Mouse (Mus musculus) spleen, embryonic (tissue): ENCODE data around the gene Tmem127.
"Not testable (repeated sequence)": the region's sequence is repeated elsewhere in the genome, so short reads cannot be mapped to it uniquely, and the experiment has no call there.

Source experiments
- CTCF ChIA-PET: fragments of 350-600 bp; sonication (Branson Sonifier 250); formaldehyde crosslinking; loops from one replicate; lab custom pipeline; 2022; lab: Charles Lee

The Tmem127 gene

DNA sequence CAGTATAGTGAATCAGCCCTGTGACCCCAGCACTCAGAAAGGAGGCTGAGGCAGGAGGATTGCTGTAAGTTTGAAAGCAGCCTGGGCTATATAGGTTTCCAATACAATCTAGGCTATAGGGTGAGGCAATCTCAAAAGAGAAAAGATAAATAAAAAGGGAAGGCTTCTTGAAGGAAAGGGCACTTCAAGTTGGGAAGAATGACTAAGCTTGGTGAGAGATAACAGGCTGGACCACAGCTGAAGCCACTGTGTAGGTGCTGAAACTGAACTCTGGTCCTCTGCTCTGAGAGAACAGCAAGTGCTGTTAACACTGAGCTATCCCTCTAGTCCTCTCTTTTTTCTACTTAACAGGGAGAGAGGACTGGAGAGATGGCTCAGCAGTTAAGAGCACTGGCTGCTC lies 14.8 kb downstream of the Tmem127 start:
- CTCF ChIA-PET, result interaction anchor here (0.6 kb wide), 1 partner anchor 78 kb away, joined by 7 read pairs; no protein-coding TSS in a partner anchor

DNA sequence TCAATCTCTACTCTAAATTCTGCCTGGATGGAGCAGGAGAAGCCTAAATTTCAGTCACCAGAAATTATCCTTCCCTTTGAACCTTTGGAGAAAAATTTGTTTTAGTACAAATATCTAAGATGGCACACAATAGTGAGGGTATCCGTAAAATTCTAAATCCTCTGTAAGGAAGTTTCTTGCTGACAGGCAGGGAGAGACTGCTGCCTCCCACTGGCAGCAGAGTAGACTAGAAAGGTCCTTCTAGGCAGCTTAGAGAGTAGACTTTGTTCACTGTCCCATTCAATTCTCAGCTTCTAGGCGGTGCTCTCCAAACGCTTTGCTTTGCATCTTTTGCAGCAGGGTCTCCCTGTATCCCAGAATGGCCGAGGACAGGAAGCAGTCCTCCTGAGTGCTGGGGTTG lies 20.1 kb downstream of the Tmem127 start:
- CTCF ChIA-PET, result no interaction called here

DNA sequence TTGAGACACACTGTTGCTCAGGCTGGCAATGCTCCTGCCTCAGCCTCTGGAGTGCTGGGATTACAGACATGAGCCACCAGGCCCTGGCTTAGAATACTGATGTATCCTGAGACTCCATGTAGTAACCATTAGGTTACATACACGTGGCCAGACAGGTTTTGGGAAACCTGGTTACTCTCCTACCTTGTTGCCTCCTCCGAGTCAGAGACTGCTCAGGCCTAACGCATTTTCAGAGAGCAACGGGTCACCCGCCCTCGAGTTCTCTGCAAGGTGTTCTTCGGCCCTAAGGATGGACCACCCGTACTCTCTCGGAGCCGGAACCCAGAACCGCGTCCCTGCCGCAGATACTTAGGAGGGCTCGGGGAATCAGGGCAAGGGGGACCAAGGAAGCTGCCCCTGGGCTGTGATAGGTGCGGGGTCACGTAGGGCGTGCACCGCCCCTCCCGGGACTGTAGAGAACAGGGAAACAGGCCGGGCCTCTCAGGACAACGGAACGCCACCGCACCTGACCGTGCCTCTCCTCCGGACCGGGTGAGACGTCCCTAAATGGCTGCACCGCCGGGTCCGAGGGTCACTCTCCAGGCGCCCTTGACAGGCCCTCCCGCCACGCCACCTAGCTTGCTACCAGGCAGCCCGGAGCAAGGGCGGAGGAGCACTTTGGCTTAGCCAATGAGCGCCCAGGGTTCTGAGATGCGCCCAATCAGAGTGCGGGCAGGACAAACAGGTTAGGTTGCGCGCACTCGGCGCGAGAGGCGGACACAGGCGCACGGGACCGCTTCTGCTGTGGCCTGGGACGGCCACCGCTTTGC lies 22.0 kb downstream of the Tmem127 start, which contains the start of gene Stard7:
Gene Stard7 (plus strand): TSS at position 728 of the 809 bp plus-strand sequence.
- CTCF ChIA-PET, result interaction anchor here (0.9 kb wide), 1 partner anchor 38 kb away, joined by 4 read pairs; no protein-coding TSS in a partner anchor

DNA sequence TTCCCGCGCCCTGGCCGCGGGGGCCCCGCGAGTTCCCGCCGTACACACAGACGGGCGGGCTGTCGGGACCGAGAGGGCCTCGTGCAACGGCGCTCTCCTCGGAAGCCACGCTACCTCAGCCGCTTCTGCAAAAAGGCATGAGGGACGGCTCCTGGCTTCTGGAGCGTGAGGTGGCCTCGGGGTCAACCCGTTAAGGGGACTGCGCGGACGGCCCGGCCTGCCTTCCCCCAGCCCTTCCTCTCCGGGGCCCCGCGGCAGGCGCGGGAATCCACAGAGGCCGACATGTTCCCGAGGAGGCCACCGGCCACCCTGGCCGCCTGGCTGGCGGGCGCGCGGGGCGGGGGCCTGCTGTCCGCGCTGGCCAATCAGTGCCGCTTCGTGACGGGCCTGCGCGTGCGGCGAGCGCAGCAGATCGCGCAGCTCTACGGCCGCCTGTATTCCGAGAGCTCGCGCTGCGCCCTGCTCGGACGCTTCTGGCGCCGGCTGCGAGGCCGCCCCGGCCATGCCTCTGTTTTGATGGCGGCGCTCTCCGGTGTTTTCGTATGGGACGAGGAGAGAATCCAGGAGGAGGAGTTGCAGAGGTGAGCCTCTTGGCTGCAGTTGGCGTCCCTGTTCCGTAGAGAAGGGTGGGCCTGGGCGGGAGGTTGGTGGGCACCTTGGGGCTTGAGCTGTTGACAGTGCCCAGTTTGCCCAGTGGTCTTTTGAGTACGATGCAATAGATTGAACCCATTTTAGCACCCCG lies 22.8 kb downstream of the Tmem127 start:
- CTCF ChIA-PET, result interaction anchor here (0.5 kb wide), 1 partner anchor 24 kb away, joined by 3 read pairs; no protein-coding TSS in a partner anchor

DNA sequence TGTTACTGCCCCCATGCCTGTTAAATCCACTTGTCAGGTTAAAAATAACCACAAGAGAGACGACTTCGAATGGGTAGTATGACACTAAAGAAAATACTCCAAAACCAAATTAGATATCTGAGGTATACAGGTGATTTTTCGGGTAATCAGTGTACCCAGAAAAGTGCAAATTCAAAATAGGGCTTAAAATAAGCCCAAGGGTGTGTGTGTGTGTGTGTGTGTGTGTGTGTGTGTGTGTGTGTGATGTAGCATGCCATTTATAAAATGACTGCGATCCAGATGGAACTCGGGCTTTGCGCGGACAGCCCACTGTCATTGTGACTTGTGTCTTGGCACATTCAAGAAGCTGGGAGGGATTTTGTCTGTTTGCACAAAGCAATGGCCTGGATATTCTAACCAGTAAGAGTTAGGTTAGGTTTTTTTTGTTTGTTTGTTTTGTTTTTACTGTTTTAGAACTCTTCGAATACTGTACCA lies 23.4 kb downstream of the Tmem127 start:
- CTCF ChIA-PET, result interaction anchor here (0.5 kb wide), 1 partner anchor 24 kb away, joined by 3 read pairs; no protein-coding TSS in a partner anchor

DNA sequence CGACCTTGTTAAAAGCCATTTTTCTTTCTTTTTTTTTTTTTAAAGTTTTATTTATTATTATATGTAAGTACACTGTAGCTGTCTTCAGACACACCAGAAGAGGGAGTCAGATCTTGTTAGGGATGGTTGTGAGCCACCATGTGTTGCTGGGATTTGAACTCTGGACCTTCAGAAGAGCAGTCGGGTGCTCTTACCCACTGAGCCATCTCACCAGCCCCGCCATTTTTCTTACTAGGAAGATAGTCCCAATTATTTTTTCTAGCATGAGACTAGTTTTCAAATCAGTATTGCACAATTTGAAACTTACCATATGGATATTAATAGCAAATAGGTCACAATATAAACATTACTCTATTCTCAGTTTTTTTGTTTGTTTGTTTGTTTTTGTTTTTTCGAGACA lies 24.3 kb downstream of the Tmem127 start:
- CTCF ChIA-PET, result not testable (repeated sequence)

DNA sequence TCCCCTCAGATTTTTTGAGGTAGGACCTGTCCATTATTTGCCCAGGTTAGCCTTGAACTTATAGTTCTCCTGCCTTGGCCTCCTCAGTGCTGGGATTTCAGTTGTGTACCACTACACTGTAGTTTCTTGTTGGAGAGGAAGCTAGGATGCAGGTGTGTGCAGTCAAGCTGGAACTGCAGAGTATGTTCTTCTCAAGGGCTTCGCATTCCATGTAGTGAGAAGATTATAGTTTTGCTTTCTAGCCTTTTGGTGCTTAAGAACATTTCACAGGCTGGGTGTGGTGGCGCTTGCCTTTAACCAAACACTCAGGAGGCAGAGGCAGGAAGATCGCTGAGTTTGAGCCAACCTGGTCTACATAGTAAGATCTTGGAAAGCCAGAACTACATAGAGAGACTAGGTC lies 25.1 kb downstream of the Tmem127 start:
- CTCF ChIA-PET, result no interaction called here

DNA sequence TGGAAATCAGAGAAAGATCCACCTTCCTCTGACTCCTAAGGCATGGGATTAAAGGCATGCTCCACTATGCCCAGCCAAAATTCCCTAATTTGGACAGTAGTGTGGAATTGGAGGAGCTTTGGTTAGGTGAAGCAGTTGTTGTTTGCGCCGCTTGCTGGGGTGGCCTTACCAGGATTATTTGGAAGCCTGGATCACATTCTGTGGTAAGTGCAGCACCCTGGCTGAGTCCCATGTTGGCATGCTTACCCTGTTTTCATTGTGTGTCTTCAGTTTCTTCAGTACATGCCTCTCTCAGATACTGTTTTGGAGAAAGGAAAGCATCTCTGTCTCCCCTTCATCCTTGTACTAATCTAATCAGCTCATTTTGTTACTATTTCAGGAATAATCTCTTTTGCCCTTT lies 26.9 kb downstream of the Tmem127 start:
- CTCF ChIA-PET, result no interaction called here

DNA sequence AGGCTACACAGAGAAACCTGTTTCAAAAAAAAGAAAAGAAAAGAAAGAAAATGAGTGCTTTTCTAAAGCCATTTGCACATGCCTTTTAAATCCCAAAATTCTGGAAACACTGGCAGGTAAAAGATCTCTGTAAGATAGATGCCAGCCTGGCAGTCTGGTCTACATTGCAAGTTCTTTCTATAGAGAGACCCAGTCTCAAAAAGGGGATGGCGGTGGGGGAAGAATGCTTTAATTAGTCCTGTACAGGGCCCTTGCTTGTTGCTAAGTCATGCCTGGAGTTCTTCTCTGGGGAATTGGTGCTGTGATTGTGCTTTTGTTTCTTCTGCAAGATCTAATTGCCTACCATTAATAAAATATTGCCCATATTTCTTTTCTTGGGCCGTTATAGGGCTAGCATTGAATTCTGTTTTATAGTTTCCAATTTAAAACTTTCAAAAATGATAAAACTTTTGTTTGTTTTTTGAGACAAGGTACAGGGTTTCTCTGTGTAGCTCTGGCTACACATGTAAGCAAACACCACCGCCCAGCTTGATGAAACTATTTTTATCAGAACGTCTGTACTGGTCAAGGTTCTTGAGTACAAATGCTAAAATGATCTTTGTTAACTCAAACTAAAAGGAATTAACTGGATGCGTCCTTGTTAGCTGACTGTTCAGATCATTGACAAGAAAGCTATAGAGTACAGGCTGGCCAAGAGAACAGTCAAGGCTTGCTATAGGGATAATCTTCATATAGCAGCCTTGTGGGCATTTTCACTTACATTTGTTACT lies 28.0 kb downstream of the Tmem127 start:
- CTCF ChIA-PET, result interaction anchor here (0.6 kb wide), 1 partner anchor 1022 kb away, joined by 5 read pairs; no protein-coding TSS in a partner anchor

DNA sequence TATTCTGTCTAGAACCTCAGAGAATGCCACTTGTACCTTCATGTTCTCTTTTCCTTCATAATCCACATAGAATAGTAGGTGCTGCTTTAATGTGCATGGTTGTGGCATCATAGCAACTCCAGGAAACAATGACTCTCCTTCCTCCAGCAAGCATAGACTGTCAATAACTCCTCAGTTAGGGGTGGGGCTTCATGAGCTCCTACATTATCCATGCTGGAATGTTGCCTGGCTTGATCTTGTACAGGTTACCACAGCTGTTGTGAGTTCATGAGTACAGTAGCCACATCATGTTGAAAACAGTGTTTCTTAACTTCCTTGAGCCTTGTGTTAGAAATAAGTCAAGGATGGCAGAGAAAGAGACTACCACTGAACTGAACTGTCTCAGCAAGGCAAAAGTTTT lies 30.5 kb downstream of the Tmem127 start:
- CTCF ChIA-PET, result no interaction called here

DNA sequence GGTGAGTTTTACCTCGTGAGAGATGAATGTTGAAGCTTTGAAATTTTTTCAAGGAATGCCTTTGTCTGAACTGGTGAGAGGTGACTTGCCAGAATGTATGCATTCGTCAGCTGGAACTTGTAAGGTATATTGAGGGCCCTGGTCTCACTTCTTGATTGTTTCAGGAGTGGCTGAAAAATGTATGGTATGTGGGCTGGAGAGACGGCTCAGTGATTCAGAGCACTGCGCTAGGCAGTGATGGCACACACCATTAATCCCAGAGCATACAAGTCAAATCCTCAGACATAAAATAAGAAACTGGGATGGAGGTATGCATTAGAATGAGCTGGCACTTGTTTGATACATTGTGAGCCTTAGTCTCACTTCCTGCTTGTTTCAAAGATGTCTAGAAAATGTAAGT lies 44.5 kb downstream of the Tmem127 start:
- CTCF ChIA-PET, result no interaction called here

DNA sequence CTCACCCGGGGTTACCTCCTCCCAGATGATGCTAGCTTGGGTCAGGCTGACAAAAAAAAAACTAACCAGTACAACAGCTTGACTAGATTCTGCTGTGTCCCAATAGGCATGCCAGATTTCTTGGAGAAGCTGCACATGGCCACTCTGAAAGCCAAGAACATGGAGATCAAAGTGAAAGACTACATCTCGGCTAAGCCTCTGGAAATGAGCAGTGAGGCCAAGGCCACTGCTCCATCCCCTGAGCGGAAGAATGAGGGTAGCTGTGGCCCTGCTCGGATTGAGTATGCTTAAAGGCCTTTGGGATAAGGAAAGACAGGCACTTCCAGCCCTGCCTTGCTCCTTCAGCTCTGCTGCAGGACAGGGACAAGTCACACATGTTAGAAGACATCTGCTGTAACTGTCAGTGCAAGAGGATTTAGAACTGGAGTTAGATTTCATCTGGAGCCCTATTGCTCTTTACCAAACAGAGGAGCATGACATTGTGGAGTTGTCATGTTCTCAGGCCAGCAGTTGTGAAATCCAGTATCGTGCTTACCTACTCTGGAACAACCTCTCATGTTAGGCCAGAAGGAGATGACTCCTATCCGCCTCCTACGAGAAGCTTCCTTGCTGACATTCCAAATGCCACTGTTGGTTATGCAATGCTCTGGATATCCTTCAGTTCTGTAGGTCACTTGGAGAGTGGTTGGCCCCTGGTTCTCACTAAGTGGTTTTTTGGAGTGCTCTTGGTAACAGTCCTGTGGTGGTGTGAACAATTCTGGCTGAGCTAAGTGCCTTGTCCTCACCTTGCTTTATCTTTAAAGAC lies 49.5 kb downstream of the Tmem127 start:
- CTCF ChIA-PET, result no interaction called here

DNA sequence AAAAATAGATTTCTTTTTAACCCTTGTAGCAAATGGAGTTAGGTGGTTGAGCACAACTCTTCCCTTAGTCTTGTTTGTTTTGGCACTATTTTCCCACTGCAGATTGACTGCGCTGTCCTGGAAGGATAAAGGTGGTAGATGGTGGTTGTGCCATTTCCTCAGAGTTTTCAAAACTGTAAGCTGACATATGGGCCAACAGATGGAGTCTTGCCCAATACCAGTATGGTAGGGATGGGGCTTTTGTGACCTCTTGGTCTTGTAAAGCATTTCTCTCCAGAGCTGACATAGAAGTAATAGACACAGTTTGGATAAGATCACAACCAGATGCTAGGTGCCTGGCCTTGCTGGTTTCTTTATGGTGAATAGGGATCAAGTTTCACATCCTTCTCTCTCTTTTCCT lies 50.3 kb downstream of the Tmem127 start:
- CTCF ChIA-PET, result no interaction called here

DNA sequence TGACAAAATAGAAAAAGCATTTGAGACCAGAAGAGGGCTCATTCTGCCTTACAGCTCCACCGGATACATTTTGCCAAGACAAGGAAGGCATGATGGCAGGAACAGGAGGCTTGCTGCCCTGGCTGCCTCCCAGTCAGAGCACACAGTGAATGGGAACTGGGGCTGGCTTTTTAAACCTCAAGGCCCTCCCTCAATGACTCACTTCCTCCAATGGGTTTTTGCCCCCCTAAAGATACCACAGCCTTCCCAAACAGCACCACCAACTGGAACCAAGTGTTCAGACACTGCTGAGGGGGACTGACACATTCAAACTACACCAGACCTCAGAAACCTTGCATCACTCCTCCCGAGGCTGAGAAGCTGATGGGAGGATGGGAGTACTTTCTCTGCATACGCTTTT lies 53.0 kb downstream of the Tmem127 start:
- CTCF ChIA-PET, result no interaction called here

DNA sequence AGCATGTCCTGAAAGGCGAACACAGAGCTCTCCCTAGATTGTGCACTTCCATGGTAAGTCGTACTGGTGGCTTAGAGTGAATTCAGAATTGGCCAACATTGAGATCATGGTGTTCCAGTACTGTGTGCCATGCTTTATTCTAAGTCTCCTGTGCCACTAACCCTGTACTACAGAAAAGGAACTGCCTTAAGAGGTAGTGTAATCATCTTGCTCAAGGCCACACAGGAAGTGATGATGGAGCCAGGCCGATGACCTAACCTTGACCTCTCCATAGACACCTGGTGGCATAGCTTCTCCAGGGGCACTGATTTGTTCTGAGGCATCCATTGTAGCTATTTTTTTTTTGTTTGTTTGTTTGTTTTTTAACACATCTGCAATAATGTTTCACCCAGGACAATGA lies 54.2 kb downstream of the Tmem127 start:
- CTCF ChIA-PET, result interaction anchor here (0.7 kb wide), 1 partner anchor 18 kb away, joined by 3 read pairs; no protein-coding TSS in a partner anchor

DNA sequence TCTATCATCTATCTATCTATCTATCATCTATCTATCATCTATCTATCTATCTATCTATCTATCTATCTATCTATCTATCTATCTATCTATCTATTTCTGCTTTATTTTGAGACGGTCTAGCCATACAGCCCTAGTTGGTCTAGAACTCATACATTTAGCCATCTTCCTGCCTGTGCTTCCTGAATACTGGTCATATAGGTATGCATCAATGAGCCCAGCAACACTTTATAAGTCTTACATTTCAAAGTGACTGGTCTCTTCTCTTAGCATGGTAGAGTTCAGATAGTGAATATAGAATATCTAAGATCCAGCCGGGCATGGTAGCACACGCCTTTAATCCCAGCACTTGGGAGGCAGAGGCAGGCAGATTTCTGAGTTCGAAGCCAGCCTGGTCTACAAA lies 56.5 kb downstream of the Tmem127 start:
- CTCF ChIA-PET, result interaction anchor here (0.5 kb wide), 1 partner anchor 680 kb away, joined by 9 read pairs; no protein-coding TSS in a partner anchor

DNA sequence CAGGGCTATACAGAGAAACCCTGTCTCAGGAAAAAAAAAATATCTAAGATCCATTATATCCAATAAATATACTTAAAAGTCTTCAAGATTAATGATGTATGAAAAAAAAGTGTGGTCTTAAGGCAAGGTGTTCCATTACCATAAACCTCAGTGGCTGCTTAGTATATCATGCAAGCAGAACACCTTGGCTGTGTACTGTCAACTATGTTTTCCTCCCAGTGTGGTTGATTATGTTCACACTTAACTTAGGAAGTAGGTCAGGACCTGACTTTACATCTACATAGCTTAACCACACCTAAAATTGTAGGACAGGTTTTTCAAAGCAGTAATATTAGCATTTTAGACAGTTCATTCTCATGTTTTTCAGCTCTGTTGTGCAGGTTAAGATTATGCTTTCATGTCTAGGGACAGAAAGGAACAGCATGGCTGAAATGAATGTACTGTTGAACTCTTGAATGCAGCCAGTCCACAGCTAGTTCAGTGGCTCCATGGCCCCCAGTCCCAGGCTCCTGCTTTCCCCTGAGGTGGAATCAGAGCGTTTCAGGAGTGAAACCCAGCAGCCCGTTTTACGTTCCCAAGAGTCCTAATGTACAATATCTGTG lies 57.0 kb downstream of the Tmem127 start:
- CTCF ChIA-PET, result interaction anchor here (0.5 kb wide), 1 partner anchor 681 kb away, joined by 9 read pairs; no protein-coding TSS in a partner anchor

DNA sequence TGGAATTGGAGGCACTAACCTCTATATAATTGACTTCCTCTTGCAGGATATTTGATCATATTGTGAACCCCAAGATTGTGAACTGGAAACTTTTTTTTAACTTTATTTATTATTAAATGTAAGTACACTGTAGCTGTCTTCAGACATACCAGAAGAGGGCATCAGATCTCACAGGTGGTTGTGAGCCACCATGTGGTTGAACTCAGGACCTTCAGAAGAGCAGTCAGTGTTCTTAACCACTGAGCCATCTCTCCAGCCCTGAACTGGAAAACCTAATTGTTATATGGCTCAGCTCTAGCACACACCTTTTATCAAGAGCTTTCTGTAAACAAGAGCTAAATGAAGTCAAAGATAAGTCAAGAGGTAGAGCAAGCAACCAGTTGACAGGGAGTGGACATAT lies 58.4 kb downstream of the Tmem127 start:
- CTCF ChIA-PET, result interaction anchor here (0.7 to 1.4 kb wide), 2 partner anchors 27 to 40 kb away, joined by 4 to 13 read pairs; no protein-coding TSS in a partner anchor

DNA sequence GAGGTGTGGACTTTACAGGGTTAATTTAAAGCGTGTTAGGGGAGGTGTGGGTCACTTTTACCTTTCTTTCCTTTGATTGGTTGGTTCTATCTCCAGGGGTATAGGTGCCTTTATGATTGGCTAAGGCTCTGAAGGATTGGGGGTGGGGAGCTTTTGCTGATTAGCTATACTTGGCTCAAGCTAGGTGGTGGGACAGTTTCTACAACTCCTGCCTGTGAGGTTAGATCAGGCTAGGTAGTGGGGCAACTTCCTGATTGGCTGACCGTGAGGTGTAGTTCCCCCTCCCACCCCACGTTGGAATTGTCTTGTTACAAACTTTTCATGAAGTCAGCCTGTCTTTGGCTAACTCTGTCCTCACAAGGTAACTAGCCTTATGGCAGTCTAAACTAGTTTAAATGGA lies 59.5 kb downstream of the Tmem127 start:
- CTCF ChIA-PET, result interaction anchor here (0.6 to 2.1 kb wide), 4 partner anchors 12 to 39 kb away, joined by 4 to 15 read pairs (median 4); no protein-coding TSS in a partner anchor

DNA sequence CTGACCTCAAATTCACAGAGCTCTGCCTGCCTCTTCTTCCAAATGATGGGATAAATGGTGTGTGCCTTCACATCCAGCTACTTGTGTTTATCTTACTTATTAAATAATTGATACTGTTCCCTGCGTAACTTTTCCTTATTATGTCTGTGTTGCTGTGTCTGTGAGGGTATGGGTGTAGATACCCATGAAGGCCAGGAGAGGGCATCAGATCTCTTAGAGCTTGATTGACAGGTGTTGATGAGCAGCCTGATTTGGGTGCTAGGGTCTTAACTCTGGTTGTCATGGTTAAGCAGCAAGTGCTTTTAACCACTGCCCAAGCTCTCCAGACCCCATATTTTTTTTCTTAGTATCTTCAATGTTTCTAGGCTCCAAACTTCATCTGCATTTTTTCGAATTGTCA lies 61.0 kb downstream of the Tmem127 start:
- CTCF ChIA-PET, result interaction anchor here (0.7 to 2.1 kb wide), 3 partner anchors 28 to 57 kb away, joined by 3 to 15 read pairs (median 4); no protein-coding TSS in a partner anchor
